Mouse (Mus musculus): Measurements from ENCODE around the gene Gm13287.
A peak's percentile ranks its signal among the peaks of the same experiment; 100 is the strongest.
"Not testable (repeated sequence)": the region's sequence is repeated elsewhere in the genome, so short reads cannot be mapped to it uniquely, and the experiment has no call there.

The Gm13287 gene

DNA sequence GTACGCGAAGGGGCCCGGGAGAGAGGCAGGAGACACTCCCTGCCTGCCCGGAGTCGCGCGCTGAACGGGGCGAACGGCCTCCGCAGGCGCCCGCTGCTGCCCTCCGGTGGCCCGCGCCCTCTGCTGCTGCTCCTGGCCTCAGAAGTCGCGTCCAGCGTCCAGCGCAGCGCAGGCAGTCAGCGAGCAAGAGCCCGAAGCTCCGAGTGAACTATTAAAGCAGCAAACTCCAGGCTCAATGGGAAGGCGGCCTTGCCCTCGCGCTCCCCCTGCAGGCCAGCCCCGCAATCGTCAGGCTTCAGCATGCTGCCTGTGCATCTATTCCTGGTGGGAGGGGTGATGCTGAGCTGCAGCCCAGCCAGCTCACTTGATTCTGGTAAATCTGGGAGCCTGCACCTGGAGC is at the start of gene Gm13287:
TSS of gene Gm13287 (plus strand) at position 301 of the 400 bp plus-strand sequence.
- not testable (repeated sequence) for DNase-seq (ENCODE audit: low spot score)

DNA sequence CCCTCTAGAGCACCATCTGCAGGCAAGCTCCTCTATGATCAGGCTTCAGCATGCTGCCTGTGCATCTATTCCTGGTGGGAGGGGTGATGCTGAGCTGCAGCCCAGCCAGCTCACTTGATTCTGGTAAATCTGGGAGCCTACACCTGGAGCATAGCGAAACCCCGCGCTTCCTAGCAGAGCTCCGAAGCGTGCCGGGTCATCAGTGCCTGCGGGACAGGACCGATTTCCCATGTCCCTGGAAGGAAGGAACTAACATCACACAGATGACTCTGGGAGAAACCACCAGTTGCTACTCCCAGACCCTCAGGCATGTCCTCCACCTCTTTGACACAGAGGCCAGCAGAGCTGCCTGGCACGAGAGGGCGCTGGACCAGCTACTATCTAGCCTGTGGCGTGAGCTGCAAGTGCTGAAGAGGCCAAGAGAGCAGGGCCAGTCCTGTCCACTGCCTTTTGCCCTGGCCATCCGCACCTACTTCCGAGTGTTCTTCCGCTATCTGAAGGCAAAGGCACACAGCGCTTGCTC is 48.2 kb upstream of the Gm13287 start, which contains the start of gene Gm13271:
TSS of gene Gm13271 (plus strand) at position 51 of the 523 bp plus-strand sequence.
- peak; percentile 56 for DNase-seq (ENCODE audit: low spot score)

DNA sequence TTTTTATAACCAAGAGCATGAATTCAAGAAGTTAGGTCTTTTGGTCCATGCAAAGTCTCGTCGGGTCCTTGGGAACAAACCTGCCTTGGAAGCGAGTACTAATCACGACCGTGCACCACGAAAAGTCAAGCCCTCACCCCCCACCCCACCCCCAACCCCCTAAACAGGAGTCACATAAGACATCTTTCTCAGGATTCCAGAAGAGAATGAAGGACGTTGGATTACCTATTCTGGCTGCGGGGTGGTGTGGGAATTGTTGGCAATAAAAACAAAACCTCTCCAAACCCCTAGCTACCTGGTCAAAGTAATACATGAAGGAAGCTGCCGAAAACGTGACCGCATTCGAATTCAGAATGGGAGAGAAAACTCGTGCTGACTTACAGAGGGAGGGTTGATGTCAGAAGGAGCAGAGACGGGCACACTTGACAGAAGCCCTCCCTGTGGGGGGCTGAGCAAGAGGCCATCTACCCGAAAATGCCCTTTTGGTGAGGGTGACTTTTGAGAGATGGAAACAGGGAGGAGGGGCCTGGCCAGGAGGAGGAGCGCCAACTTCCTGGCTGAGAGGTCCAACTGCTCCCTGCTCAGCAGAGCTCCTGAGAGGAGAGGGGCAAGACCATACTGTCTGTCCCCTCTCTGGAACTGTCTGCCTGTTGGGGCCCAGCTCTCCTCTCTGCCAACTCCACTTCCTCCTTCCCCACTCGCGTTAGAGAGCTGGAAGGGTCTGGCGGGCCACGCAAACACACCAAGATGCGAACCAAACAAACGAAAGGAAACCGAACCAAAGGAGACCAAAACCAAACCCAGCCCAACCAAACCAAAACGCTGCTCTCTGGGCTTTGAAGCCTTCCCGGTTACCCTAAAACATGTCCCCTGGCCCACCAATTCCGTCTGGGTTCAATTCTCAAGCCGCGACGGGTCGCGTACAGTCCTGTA is 46.2 kb upstream of the Gm13287 start:
- not testable (repeated sequence) for DNase-seq (ENCODE audit: low spot score)

DNA sequence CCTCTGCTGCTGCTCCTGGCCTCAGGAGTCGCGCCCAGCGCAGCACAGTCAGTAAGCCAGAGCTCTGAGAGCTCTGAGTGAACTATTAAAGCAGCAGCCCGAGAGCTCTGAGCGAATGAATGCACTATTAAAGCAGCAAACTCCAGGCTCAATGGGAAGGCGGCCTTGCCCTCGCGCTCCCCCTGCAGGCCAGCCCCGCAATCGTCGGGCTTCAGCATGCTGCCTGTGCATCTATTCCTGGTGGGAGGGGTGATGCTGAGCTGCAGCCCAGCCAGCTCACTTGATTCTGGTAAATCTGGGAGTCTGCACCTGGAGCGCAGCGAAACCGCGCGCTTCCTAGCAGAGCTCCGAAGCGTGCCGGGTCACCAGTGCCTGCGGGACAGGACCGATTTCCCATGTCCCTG is 45.4 kb upstream of the Gm13287 start:
- DNase-seq (ENCODE audit: low spot score): peak; percentile 88

DNA sequence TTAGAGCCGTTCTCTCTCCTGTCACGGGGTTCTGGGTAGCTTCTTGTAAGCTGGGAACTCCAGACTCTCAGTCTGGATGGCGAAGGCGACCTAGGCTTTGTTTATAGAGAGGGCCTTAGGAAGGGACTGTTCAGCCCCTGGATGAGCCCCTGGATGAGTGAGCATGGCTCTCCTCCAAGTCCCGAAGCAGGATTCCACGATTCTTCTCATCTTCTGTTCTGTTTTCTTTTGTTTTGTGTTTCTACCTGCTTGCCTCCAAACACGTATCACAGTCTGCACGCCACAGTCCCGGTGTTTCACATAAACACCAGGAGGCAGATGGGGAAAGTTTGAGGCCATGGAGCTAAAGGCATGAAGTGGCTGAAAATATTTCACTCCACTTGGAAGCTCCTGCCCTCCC is 44.3 kb upstream of the Gm13287 start:
- not testable (repeated sequence) for DNase-seq (ENCODE audit: low spot score)

DNA sequence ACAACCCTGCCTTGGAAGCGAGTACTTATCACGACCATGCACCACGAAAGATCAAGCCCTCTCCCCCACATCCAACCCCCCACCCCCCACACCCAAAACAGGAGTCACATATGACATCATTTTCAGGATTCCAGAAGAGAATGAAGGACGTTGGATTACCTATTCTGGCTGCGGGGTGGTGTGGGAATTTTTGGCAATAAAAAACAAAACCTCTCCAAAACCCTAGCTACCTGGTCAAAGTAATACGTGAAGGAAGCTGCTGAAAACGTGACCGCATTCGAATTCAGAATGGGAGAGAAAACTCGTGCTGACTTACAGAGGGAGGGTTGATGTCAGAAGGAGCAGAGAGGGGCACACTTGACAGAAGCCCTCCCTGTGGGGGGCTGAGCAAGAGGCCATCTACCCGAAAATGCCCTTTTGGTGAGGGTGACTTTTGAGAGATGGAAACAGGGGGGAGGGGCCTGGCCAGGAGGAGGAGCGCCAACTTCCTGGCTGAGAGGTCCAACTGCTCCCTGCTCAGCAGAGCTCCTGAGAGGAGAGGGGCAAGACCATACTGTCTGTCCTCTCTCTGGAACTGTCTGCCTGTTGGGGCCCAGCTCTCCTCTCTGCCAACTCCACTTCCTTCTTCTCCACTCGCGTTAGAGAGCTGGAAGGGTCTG is 43.3 kb upstream of the Gm13287 start, which contains the start of gene Gm13283:
TSS of gene Gm13283 (plus strand) at position 510 of the 659 bp plus-strand sequence.
- peak; percentile 21 for DNase-seq (ENCODE audit: low spot score)

DNA sequence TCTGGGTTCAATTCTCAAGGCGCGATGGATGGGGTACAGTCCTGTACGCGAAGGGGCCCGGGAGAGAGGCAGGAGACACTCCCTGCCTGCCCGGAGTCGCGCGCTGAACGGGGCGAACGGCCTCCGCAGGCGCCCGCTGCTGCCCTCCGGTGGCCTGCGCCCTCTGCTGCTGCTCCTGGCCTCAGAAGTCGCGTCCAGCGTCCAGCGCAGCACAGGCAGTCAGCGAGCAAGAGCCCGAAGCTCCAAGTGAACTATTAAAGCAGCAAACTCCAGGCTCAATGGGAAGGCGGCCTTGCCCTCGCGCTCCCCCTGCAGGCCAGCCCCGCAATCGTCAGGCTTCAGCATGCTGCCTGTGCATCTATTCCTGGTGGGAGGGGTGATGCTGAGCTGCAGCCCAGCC is 42.6 kb upstream of the Gm13287 start:
- peak; percentile 55 for DNase-seq (ENCODE audit: low spot score)

DNA sequence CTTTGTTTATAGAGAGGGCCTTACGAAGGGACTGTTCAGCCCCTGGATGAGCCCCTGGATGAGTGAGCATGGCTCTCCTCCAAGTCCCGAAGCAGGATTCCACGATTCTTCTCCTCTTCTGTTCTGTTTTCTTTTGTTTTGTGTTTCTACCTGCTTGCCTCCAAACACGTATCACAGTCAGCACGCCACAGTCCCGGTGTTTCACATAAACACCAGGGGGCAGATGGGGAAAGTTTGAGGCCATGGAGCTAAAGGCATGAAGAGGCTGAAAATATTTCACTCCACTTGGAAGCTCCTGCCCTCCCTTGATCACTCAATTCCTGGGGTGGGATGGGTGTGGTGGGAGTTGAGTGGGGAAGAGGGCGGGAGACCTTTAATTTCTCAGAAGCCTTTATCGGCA is 41.3 kb upstream of the Gm13287 start:
- DNase-seq (ENCODE audit: low spot score): peak; percentile 75

DNA sequence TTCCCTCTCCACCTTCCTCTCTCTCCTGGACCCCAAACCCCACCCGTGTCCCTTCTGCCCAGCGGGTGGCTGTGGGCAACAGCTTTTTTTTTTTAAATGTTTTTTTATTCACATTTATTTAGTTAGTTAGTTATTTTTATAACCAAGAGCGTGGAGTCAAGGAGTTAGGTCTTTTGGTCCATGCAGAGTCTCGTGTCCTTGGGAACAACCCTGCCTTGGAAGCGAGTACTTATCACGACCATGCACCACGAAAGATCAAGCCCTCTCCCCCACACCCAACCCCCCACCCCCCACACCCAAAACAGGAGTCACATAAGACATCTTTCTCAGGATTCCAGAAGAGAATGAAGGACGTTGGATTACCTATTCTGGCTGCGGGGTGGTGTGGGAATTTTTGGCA is 40.7 kb upstream of the Gm13287 start:
- not testable (repeated sequence) for DNase-seq (ENCODE audit: low spot score)

DNA sequence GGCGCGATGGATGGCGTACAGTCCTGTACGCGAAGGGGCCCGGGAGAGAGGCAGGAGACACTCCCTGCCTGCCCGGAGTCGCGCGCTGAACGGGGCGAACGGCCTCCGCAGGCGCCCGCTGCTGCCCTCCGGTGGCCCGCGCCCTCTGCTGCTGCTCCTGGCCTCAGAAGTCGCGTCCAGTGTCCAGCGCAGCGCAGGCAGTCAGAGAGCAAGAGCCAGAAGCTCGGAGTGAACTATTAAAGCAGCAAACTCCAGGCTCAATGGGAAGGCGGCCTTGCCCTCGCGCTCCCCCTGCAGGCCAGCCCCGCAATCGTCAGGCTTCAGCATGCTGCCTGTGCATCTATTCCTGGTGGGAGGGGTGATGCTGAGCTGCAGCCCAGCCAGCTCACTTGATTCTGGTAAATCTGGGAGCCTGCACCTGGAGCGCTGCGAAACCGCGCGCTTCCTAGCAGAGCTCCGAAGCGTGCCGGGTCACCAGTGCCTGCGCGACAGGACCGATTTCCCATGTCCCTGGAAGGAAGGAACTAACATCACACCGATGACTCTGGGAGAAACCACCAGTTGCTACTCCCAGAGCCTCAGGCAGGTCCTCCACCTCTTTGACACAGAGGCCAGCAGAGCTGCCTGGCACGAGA is 39.6 kb upstream of the Gm13287 start:
- DNase-seq (ENCODE audit: low spot score): peak; percentile 30

DNA sequence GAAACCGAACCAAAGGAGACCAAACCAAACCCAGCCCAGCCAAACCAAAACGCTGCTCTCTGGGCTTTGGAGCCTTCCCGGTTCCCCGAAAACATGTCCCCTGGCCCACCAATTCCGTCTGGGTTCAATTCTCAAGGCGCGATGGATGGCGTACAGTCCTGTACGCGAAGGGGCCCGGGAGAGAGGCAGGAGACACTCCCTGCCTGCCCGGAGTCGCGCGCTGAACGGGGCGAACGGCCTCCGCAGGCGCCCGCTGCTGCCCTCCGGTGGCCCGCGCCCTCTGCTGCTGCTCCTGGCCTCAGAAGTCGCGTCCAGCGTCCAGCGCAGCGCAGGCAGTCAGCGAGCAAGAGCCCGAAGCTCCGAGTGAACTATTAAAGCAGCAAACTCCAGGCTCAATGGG is 29.5 kb upstream of the Gm13287 start, which contains the start of gene Gm13290:
TSS of gene Gm13290 (plus strand) at position 301 of the 400 bp plus-strand sequence.
- not testable (repeated sequence) for DNase-seq (ENCODE audit: low spot score)

DNA sequence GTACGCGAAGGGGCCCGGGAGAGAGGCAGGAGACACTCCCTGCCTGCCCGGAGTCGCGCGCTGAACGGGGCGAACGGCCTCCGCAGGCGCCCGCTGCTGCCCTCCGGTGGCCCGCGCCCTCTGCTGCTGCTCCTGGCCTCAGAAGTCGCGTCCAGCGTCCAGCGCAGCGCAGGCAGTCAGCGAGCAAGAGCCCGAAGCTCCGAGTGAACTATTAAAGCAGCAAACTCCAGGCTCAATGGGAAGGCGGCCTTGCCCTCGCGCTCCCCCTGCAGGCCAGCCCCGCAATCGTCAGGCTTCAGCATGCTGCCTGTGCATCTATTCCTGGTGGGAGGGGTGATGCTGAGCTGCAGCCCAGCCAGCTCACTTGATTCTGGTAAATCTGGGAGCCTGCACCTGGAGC is 26.4 kb upstream of the Gm13287 start, which contains the start of gene Gm13289:
TSS of gene Gm13289 (plus strand) at position 301 of the 400 bp plus-strand sequence.
- DNase-seq (ENCODE audit: low spot score): not testable (repeated sequence)

DNA sequence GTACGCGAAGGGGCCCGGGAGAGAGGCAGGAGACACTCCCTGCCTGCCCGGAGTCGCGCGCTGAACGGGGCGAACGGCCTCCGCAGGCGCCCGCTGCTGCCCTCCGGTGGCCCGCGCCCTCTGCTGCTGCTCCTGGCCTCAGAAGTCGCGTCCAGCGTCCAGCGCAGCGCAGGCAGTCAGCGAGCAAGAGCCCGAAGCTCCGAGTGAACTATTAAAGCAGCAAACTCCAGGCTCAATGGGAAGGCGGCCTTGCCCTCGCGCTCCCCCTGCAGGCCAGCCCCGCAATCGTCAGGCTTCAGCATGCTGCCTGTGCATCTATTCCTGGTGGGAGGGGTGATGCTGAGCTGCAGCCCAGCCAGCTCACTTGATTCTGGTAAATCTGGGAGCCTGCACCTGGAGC is 23.5 kb upstream of the Gm13287 start, which contains the start of gene Gm13272:
TSS of gene Gm13272 (plus strand) at position 301 of the 400 bp plus-strand sequence.
- not testable (repeated sequence) for DNase-seq (ENCODE audit: low spot score)

DNA sequence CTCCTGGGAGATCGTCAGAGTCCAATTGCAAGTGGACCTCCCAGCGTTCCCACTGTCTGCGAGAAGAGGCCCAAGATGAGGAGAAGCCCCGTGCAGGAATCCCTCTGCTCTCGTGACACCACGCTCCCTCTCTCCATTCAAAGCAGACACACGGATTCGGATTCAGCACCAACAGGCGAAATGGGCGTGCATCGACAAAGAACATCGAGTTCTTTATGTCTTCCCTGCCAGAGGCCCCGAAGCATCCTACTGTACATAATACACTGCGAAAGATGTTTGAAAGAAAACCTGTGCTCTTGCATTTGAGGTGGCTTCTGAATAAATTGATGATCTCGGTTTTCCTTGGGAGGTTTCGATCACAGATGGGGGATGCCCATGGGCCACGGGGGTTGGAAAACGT is 22.7 kb upstream of the Gm13287 start:
- DNase-seq (ENCODE audit: low spot score): not testable (repeated sequence)

DNA sequence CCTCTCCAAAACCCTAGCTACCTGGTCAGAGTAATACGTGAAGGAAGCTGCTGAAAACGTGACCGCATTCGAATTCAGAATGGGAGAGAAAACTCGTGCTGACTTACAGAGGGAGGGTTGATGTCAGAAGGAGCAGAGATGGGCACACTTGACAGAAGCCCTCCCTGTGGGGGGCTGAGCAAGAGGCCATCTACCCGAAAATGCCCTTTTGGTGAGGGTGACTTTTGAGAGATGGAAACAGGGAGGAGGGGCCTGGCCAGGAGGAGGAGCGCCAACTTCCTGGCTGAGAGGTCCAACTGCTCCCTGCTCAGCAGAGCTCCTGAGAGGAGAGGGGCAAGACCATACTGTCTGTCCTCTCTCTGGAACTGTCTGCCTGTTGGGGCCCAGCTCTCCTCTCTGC is 21.2 kb upstream of the Gm13287 start, which contains the start of gene Ifnz:
TSS of gene Ifnz (plus strand) at position 301 of the 400 bp plus-strand sequence.
- DNase-seq (ENCODE audit: low spot score): not testable (repeated sequence)

DNA sequence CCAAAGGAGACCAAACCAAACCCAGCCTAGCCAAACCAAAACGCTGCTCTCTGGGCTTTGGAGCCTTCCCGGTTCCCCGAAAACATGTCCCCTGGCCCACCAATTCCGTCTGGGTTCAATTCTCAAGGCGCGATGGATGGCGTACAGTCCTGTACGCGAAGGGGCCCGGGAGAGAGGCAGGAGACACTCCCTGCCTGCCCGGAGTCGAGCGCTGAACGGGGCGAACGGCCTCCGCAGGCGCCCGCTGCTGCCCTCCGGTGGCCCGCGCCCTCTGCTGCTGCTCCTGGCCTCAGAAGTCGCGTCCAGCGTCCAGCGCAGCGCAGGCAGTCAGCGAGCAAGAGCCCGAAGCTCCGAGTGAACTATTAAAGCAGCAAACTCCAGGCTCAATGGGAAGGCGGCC is 20.7 kb upstream of the Gm13287 start:
- not testable (repeated sequence) for DNase-seq (ENCODE audit: low spot score)

DNA sequence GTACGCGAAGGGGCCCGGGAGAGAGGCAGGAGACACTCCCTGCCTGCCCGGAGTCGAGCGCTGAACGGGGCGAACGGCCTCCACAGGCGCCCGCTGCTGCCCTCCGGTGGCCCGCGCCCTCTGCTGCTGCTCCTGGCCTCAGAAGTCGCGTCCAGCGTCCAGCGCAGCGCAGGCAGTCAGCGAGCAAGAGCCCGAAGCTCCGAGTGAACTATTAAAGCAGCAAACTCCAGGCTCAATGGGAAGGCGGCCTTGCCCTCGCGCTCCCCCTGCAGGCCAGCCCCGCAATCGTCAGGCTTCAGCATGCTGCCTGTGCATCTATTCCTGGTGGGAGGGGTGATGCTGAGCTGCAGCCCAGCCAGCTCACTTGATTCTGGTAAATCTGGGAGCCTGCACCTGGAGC is 17.6 kb upstream of the Gm13287 start, which contains the start of gene Gm13276:
TSS of gene Gm13276 (plus strand) at position 301 of the 400 bp plus-strand sequence.
- DNase-seq (ENCODE audit: low spot score): not testable (repeated sequence)

DNA sequence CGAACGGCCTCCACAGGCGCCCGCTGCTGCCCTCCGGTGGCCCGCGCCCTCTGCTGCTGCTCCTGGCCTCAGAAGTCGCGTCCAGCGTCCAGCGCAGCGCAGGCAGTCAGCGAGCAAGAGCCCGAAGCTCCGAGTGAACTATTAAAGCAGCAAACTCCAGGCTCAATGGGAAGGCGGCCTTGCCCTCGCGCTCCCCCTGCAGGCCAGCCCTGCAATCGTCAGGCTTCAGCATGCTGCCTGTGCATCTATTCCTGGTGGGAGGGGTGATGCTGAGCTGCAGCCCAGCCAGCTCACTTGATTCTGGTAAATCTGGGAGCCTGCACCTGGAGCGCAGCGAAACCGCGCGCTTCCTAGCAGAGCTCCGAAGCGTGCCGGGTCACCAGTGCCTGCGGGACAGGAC is 14.7 kb upstream of the Gm13287 start, which contains the start of gene Gm13277:
TSS of gene Gm13277 (plus strand) at position 231 of the 400 bp plus-strand sequence.
- peak; percentile 75 for DNase-seq (ENCODE audit: low spot score)

DNA sequence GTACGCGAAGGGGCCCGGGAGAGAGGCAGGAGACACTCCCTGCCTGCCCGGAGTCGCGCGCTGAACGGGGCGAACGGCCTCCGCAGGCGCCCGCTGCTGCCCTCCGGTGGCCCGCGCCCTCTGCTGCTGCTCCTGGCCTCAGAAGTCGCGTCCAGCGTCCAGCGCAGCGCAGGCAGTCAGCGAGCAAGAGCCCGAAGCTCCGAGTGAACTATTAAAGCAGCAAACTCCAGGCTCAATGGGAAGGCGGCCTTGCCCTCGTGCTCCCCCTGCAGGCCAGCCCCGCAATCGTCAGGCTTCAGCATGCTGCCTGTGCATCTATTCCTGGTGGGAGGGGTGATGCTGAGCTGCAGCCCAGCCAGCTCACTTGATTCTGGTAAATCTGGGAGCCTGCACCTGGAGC is 11.8 kb upstream of the Gm13287 start, which contains the start of gene Gm13278:
TSS of gene Gm13278 (plus strand) at position 301 of the 400 bp plus-strand sequence.
- not testable (repeated sequence) for DNase-seq (ENCODE audit: low spot score)

DNA sequence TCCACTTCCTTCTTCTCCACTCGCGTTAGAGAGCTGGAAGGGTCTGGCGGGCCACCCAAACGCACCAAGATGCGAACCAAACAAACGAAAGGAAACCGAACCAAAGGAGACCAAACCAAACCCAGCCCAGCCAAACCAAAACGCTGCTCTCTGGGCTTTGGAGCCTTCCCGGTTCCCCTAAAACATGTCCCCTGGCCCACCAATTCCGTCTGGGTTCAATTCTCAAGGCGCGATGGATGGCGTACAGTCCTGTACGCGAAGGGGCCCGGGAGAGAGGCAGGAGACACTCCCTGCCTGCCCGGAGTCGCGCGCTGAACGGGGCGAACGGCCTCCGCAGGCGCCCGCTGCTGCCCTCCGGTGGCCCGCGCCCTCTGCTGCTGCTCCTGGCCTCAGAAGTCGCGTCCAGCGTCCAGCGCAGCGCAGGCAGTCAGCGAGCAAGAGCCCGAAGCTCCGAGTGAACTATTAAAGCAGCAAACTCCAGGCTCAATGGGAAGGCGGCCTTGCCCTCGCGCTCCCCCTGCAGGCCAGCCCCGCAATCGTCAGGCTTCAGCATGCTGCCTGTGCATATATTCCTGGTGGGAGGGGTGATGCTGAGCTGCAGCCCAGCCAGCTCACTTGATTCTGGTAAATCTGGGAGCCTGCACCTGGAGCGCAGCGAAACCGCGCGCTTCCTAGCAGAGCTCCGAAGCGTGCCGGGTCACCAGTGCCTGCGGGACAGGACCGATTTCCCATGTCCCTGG is 8.9 kb upstream of the Gm13287 start, which contains the start of gene Gm13275:
TSS of gene Gm13275 (plus strand) at position 552 of the 740 bp plus-strand sequence.
- DNase-seq (ENCODE audit: low spot score): peak; percentile 68

Measured in T-cell, adult 2 months (primary cell).